Mouse (Mus musculus) kidney, embryonic 15.5 days (tissue): ENCODE data around the gene Tomm40l. TPM values are rescaled to one million over a fixed set of nuclear protein-coding genes. Genes with fewer than 3 reads are reported as not detected.

Experiments
- ATAC-seq: fragments of 200-750 bp; cut with Nextera tagmentation; replicated peaks from 2 replicates; pipeline ENCODE4 v1.8.0; 2017; ENCODE audit warnings: moderate TSS enrichment; ENCODE audit not compliant: low FRiP score
- H3K27ac ChIP-seq: fragments of 300-500 bp; sonication (generic); 2 replicates; pipeline ENCODE4 v1.5.1; 2015; ENCODE audit warnings: mild to moderate bottlenecking, inconsistent platforms
- H3K27me3 ChIP-seq: fragments of 300-500 bp; sonication (generic); 2 replicates; pipeline ENCODE4 v1.6.1; 2015; ENCODE audit warnings: inconsistent platforms
- H3K36me3 ChIP-seq: fragments of 300-500 bp; sonication (generic); 2 replicates; pipeline ENCODE4 v1.6.1; 2015; ENCODE audit warnings: inconsistent platforms
- H3K4me1 ChIP-seq: fragments of 300-500 bp; sonication (generic); 2 replicates; pipeline ENCODE4 v1.6.1; 2015; ENCODE audit warnings: inconsistent platforms
- H3K4me2 ChIP-seq: fragments of 300-500 bp; sonication (generic); 2 replicates; pipeline ENCODE4 v1.6.1; 2015; ENCODE audit warnings: moderate library complexity, mild to moderate bottlenecking, inconsistent platforms
- H3K4me3 ChIP-seq: fragments of 300-500 bp; sonication (generic); replicated peaks from 2 replicates; pipeline ENCODE4 v1.5.1; 2015; ENCODE audit warnings: mild to moderate bottlenecking, inconsistent platforms
- H3K9ac ChIP-seq: fragments of 300-500 bp; sonication (generic); 2 replicates; pipeline ENCODE4 v1.6.1; 2015; ENCODE audit warnings: mild to moderate bottlenecking, inconsistent platforms
- H3K9me3 ChIP-seq: fragments of 300-500 bp; sonication (generic); replicated peaks from 2 replicates; pipeline ENCODE4 v1.6.1; 2016; ENCODE audit warnings: inconsistent platforms
- WGBS: fragments of 180-500 bp; shearing (Covaris S2); methylation state at CpG from one replicate; pipeline ENCODE4 v1.1.7; 2015; ENCODE audit warnings: mixed read lengths; 5-methylcytosine and 5-hydroxymethylcytosine counted together
- polyA plus RNA-seq: library from polyadenylated mRNA; unstranded; fragments of >200 nt; fragmentation: Nextera tagmentation; extraction: Ambion mirVana; gene quantifications from 2 replicates; pipeline ENCODE4 v1.2.1, GENCODE M21; 2015

The Tomm40l gene
- polyA plus RNA-seq, 1 experiment from 2014 or later = 35.4 TPM

DNA sequence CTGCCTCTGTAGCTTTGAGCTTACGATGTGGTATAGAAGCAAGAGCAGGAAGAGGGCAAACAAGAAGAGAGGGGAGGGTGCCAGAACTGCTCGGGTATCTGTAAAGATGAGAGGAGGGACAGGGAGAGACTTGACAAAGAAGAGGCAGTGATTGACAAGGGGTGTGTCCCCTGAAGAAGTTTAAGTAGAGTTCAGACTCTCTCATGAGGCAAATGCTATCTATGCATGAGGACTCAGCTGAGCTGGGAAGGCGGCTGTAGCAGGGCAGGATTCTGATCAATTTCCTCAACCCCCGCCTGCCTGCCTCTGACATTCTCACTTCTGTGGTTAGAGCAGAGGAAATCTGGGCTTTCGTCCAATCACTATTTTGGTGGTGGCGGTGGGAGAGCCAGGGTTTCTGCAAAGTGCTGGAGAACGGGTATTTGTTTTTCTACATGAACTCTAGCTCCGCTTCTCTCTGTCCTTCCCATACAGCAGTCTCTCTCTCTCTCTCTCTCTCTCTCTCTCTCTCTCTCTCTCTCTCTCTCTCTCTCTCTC lies 40.3 kb upstream of the Tomm40l start:
- WGBS = 5% methylated on average over 8 of the region's 8 CpGs
- peaks cover 27% of the 10 kb centered on the region for H3K4me1 ChIP-seq
- H3K4me2 ChIP-seq = peak overlapping the region; percentile 50
- peak; percentile 78 for ATAC-seq
- no peaks in the 10 kb centered on the region for H3K27me3 ChIP-seq
- no peak overlapping the region for H3K9ac ChIP-seq
- no peaks in the 10 kb centered on the region for H3K9me3 ChIP-seq
- H3K27ac ChIP-seq = peak overlapping the region; percentile 95
- H3K36me3 ChIP-seq = peaks cover 19% of the 10 kb centered on the region
- peak overlapping the region; percentile 18 for H3K4me3 ChIP-seq

GRCm38 (mm10) chr1:171260316-171260715 lies 38.0 kb upstream of the Tomm40l start:
- H3K27ac ChIP-seq = no peak overlapping the region
- no peak overlapping the region for H3K4me3 ChIP-seq
- WGBS = 44% methylated on average over 3 of the region's 3 CpGs
- H3K9ac ChIP-seq = no peak overlapping the region
- peaks cover 27% of the 10 kb centered on the region for H3K4me1 ChIP-seq
- H3K27me3 ChIP-seq = no peaks in the 10 kb centered on the region
- ATAC-seq = no peak
- H3K9me3 ChIP-seq = no peaks in the 10 kb centered on the region
- no peak overlapping the region for H3K4me2 ChIP-seq
- peaks cover 36% of the 10 kb centered on the region for H3K36me3 ChIP-seq

DNA sequence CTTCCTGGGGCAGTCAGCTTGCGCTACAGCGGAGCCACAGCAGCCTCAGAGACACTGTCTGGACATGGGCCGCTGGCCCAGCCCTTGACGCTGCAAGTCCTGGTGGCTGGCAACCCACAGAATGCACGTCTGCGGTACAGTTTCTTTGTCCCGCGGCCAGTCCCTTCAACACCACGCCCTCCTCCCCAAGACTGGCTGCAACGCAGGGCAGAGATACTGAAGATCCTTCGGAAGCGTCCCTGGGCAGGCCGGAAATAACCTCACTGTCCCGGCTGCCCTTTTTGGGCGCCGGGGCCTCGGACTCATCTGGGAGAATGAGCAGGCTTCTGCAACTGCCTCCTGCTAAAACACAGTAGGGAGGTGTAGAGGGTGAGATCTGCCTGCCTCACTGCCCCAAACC lies 36.6 kb upstream of the Tomm40l start:
- peaks cover 27% of the 10 kb centered on the region for H3K4me1 ChIP-seq
- no peak for ATAC-seq
- no peaks in the 10 kb centered on the region for H3K9me3 ChIP-seq
- no peaks in the 10 kb centered on the region for H3K27me3 ChIP-seq
- no peak overlapping the region for H3K9ac ChIP-seq
- H3K27ac ChIP-seq = no peak overlapping the region
- 84% methylated on average over 17 of the region's 17 CpGs for WGBS
- peaks cover 47% of the 10 kb centered on the region for H3K36me3 ChIP-seq
- H3K4me2 ChIP-seq = no peak overlapping the region
- H3K4me3 ChIP-seq = no peak overlapping the region

GRCm38 (mm10) chr1:171257781-171258180 lies 35.5 kb upstream of the Tomm40l start:
- H3K27me3 ChIP-seq = no peaks in the 10 kb centered on the region
- H3K4me3 ChIP-seq = no peak overlapping the region
- H3K4me1 ChIP-seq = peaks cover 26% of the 10 kb centered on the region
- H3K9ac ChIP-seq = no peak overlapping the region
- ATAC-seq = no peak
- WGBS = 91% methylated on average over 9 of the region's 9 CpGs
- no peak overlapping the region for H3K4me2 ChIP-seq
- H3K36me3 ChIP-seq = peaks cover 54% of the 10 kb centered on the region
- no peaks in the 10 kb centered on the region for H3K9me3 ChIP-seq
- H3K27ac ChIP-seq = no peak overlapping the region

DNA sequence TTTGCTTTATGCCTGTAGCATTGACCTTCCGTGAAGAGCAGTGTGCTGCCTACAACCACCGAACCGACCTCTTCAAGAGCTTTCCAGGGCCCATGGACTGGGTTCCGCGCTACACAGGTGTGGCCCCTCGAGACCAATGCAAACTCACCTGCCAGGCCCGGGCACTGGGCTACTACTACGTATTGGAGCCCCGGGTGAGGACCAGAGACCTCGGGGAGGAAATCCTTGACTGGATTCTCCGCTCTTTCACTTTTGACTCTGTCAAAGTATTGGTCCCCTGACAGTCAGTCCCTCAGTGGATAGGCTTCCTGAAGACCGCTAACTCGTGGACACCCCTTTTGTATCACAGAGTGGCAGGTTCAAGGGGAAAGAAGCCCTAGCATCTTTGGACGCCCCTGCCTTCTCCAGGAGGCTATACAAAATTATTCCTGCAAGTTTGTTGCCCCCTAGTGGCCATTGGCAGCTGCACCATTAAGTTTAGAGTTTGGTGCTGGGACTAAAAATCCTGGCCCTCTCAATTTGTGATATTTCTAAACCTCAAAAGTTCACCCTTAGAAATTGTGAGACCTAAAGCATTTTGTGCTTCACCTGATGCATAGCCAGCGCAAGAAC lies 34.7 kb upstream of the Tomm40l start:
- H3K9ac ChIP-seq = no peak overlapping the region
- no peak for ATAC-seq
- WGBS = 70% methylated on average over 15 of the region's 15 CpGs
- peaks cover 54% of the 10 kb centered on the region for H3K36me3 ChIP-seq
- H3K4me2 ChIP-seq = no peak overlapping the region
- H3K9me3 ChIP-seq = no peaks in the 10 kb centered on the region
- H3K27ac ChIP-seq = no peak overlapping the region
- peaks cover 26% of the 10 kb centered on the region for H3K4me1 ChIP-seq
- H3K27me3 ChIP-seq = no peaks in the 10 kb centered on the region
- no peak overlapping the region for H3K4me3 ChIP-seq

GRCm38 (mm10) chr1:171256095-171256818 lies 33.9 kb upstream of the Tomm40l start:
- no peak overlapping the region for H3K27ac ChIP-seq
- H3K4me1 ChIP-seq = peaks cover 31% of the 10 kb centered on the region
- H3K4me2 ChIP-seq = no peak overlapping the region
- H3K9ac ChIP-seq = no peak overlapping the region
- H3K9me3 ChIP-seq = no peaks in the 10 kb centered on the region
- no peak for ATAC-seq
- peaks cover 54% of the 10 kb centered on the region for H3K36me3 ChIP-seq
- no peak overlapping the region for H3K4me3 ChIP-seq
- no peaks in the 10 kb centered on the region for H3K27me3 ChIP-seq
- 89% methylated on average over 24 of the region's 24 CpGs for WGBS

GRCm38 (mm10) chr1:171252415-171252814 lies 30.1 kb upstream of the Tomm40l start:
- Histone ChIP-seq H3K4me1 (peaks cover 60% of the 10 kb centered on the region), H3K4me3 (peak overlapping the region; percentile 46), H3K9me3 (no peaks in the 10 kb centered on the region), H3K4me2 (peak overlapping the region; percentile 73), H3K27ac (peak overlapping the region; percentile 91), H3K36me3 (peaks cover 32% of the 10 kb centered on the region), H3K9ac (peak overlapping the region; percentile 48), H3K27me3 (no peaks in the 10 kb centered on the region)
- no peak for ATAC-seq
- 45% methylated on average over 17 of the region's 17 CpGs for WGBS

- Histone ChIP-seq H3K9ac (peak overlapping the region; percentile 48), H3K4me3 (peak overlapping the region; percentile 46), H3K27me3 (no peaks in the 10 kb centered on the region), H3K36me3 (peaks cover 32% of the 10 kb centered on the region), H3K4me1 (peaks cover 62% of the 10 kb centered on the region), H3K9me3 (no peaks in the 10 kb centered on the region), H3K4me2 (peak overlapping the region; percentile 73), H3K27ac (peak overlapping the region; percentile 91)
- peak; percentile 28 for ATAC-seq
- 5% methylated on average over 13 of the region's 13 CpGs for WGBS
These were observed 29.4 kb upstream of the Tomm40l start for GRCm38 (mm10) chr1:171251594-171252324.

DNA sequence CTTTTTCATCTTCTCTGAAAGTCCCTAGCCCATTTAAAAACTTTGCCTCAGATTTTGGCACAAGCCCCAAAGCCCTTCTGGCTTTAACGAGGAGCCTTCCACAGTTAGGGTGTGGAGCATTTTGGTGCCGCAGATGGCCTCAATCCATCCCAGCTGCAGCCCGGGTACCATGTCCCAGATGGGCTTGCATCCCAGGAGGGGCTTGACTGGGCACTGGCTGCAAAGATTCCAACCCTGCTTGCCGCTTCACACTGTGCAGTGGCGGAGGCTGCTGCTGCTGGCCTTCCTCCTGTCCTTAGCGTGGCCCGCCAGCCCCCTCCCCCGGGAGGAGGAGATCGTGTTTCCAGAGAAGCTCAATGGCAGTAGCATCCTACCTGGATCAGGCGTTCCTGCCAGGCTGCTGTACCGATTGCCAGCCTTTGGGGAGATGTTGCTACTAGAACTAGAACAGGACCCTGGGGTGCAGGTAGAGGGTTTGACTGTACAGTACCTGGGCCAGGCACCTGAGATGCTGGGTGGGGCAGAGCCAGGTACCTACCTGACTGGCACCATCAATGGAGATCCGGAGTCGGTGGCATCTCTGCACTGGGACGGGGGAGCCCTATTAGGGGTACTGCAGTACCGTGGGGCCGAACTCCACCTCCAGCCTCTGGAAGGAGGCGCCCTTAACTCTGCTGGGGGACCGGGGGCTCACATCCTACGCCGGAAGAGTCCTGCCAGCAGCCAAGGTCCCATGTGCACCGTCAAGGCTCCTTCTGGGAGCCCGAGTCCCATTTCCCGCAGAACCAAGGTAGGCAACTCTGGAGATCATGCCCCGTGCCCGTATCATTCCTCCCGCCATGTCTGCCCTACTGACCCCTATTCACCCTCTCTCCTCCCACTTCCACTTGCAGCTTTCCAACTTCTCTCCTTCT lies 28.6 kb upstream of the Tomm40l start, which contains the start of gene Ndufs2:
Gene Ndufs2 (minus strand): TSS at position 709 of the 914 bp plus-strand sequence.
- peak within 1 kb of the TSS; percentile 48 for H3K9ac ChIP-seq
- H3K36me3 ChIP-seq = peaks cover 24% of the 10 kb centered on the region
- no peaks in the 10 kb centered on the region for H3K27me3 ChIP-seq
- peak within 1 kb of the TSS; percentile 46 for H3K4me3 ChIP-seq
- peak within 1 kb of the TSS; percentile 73 for H3K4me2 ChIP-seq
- peak within 1 kb of the TSS; percentile 91 for H3K27ac ChIP-seq
- no peaks in the 10 kb centered on the region for H3K9me3 ChIP-seq
- WGBS = 9% methylated on average over 26 of the region's 26 CpGs
- ATAC-seq = 0 out of 2 replicates have a peak, but pooled peaks have one; percentile 2
- peaks cover 68% of the 10 kb centered on the region for H3K4me1 ChIP-seq

DNA sequence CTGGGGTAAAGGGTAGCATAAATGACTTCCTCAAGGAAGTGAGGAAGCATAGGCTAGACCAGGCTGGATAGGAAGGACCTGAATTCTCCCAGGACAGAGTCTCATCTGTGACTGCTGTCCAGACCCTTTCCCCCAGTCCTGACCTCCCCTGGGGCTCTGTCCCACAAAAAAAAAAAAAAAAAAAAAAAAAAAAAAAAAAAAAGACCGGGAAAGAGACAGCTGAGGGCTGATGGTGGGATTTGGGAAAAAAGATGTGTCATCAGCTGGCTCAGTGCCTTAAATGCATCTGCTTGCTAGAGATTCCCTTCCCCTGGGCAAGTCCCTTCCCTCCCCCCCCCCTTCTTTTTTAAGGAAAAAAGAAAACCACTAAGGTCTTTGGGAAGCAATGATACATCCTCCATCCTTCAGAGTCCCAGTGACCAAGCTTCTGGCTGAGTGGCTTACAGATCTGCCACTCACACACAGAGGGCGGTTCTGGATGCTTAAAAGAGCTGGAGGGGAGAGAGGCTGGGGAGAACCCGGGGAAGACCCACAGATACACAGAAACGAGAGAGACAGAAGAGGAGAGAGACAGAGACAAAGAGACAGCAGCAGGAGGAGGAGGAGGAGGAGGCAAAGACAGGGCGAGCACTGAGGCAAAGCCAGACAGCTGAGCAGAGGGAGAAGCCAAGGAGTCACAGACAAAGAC lies 27.7 kb upstream of the Tomm40l start, which contains the start of gene Adamts4:
Gene Adamts4 (plus strand): TSS at position 509 of the 688 bp plus-strand sequence.
- 17% methylated on average over 5 of the region's 5 CpGs for WGBS
- Histone ChIP-seq H3K9ac (peak within 1 kb of the TSS; percentile 48), H3K27ac (peak within 1 kb of the TSS; percentile 91), H3K9me3 (no peaks in the 10 kb centered on the region), H3K36me3 (peaks cover 23% of the 10 kb centered on the region), H3K4me2 (peak within 1 kb of the TSS; percentile 73), H3K4me3 (peak within 1 kb of the TSS; percentile 46), H3K27me3 (no peaks in the 10 kb centered on the region), H3K4me1 (peaks cover 74% of the 10 kb centered on the region)
- 0 out of 2 replicates have a peak, but pooled peaks have one; percentile 12 for ATAC-seq
